Mouse (Mus musculus) limb, embryonic 14.5 days (tissue): ENCODE measurements at regions not wholly inside any gene's neighbourhood (a gene's known extent, or its start where the extent isn't known, plus 50 kb on each side); places are given as distances from the start of the nearest gene placed in this dataset.

Source experiments
- ATAC-seq: fragments of 200-750 bp; cut with Nextera tagmentation; 2 replicates; pipeline ENCODE4 v1.8.0; 2017; ENCODE audit warnings: low read depth, moderate number of reproducible peaks, moderate TSS enrichment; ENCODE audit not compliant: low FRiP score
- DNase-seq: peaks from one replicate; pipeline ENCODE4 v3.0.0-alpha.2; 2015; ENCODE audit warnings: low spot score
- H3K27ac ChIP-seq: fragments of 300-500 bp; sonication (generic); replicated peaks from 2 replicates; pipeline ENCODE4 v1.5.1; 2014; ENCODE audit warnings: low read depth, mild to moderate bottlenecking, low read length, moderate library complexity, mixed read lengths
- H3K27me3 ChIP-seq: fragments of 300-500 bp; sonication (generic); 2 replicates; pipeline ENCODE4 v1.6.1; 2014; ENCODE audit warnings: low read length, mixed read lengths; ENCODE audit not compliant: control insufficient read depth, insufficient read depth
- H3K36me3 ChIP-seq: fragments of 300-500 bp; sonication (generic); 2 replicates; pipeline ENCODE4 v1.6.1; 2014; ENCODE audit warnings: mild to moderate bottlenecking, low read length, moderate library complexity, mixed read lengths; ENCODE audit not compliant: control insufficient read depth, insufficient read depth
- H3K4me1 ChIP-seq: fragments of 300-500 bp; sonication (generic); 2 replicates; pipeline ENCODE4 v1.6.1; 2014; ENCODE audit warnings: antibody characterized with exemption, low read length, mixed read lengths; ENCODE audit not compliant: control insufficient read depth, insufficient read depth
- H3K4me2 ChIP-seq: fragments of 300-500 bp; sonication (generic); replicated peaks from 2 replicates; pipeline ENCODE4 v1.6.1; 2014; ENCODE audit warnings: low read depth, mild to moderate bottlenecking, low read length, moderate library complexity; ENCODE audit not compliant: severe bottlenecking
- H3K4me3 ChIP-seq: fragments of 300-500 bp; sonication (generic); replicated peaks from 2 replicates; pipeline ENCODE4 v1.5.1; 2014; ENCODE audit warnings: low read length
- H3K9ac ChIP-seq: fragments of 300-500 bp; sonication (generic); 2 replicates; pipeline ENCODE4 v1.6.1; 2014; ENCODE audit warnings: mild to moderate bottlenecking, low read depth, low read length, moderate library complexity; ENCODE audit not compliant: severe bottlenecking
- H3K9me3 ChIP-seq: fragments of 300-500 bp; sonication (generic); 2 replicates; pipeline ENCODE4 v1.6.1; 2016; ENCODE audit warnings: low read length; ENCODE audit not compliant: control insufficient read depth
- POLR2A ChIP-seq: fragments of 200-500 bp; IDR thresholded peaks from 2 replicates; pipeline ENCODE4 v1.8.0; 2012; ENCODE audit warnings: inconsistent platforms, mild to moderate bottlenecking, moderate library complexity, borderline replicate concordance; ENCODE audit not compliant: insufficient read depth, insufficient read length; ENCODE audit errors: extremely low read depth
- WGBS: fragments of 180-500 bp; shearing (Covaris S2); extraction: QIAGEN DNeasy Blood & Tissue Kit; methylation state at CpG from one replicate; pipeline ENCODE4 v1.1.7; 2014; 5-methylcytosine and 5-hydroxymethylcytosine counted together

- 43% methylated on average over 8 of the region's 8 CpGs for WGBS
- no peak overlapping the region for H3K4me3 ChIP-seq
- no peak overlapping the region for H3K27ac ChIP-seq
- no peak overlapping the region for H3K9ac ChIP-seq
- DNase-seq, result peak; percentile 47
- peak; percentile 65 for ATAC-seq
- no peaks in the 10 kb centered on the region for H3K27me3 ChIP-seq
- H3K9me3 ChIP-seq, result no peaks in the 10 kb centered on the region
- no peak for TF ChIP-seq POLR2A
- H3K4me2 ChIP-seq, result no peak overlapping the region
- H3K4me1 ChIP-seq, result no peaks in the 10 kb centered on the region
- no peaks in the 10 kb centered on the region for H3K36me3 ChIP-seq
Observed at GRCm38 (mm10) chr4:34371281-34372032, 179.3 kb upstream of the Akirin2 start.

- no peak for TF ChIP-seq POLR2A
- H3K4me1 ChIP-seq, result no peaks in the 10 kb centered on the region
- no peaks in the 10 kb centered on the region for H3K27me3 ChIP-seq
- H3K36me3 ChIP-seq, result no peaks in the 10 kb centered on the region
- H3K4me3 ChIP-seq, result no peak overlapping the region
- DNase-seq (no peak), ATAC-seq (no peak)
- no peak overlapping the region for H3K27ac ChIP-seq
- peaks cover under 1% of the 10 kb centered on the region; the same call in 1 of the 2 replicates for H3K9me3 ChIP-seq
- no peak overlapping the region for H3K4me2 ChIP-seq
- H3K9ac ChIP-seq, result no peak overlapping the region
- 86% methylated on average over 5 of the region's 5 CpGs for WGBS
Observed at GRCm38 (mm10) chr4:34386338-34386967, 164.3 kb upstream of the Akirin2 start.

GRCm38 (mm10) chr4:34391499-34391898 lies 159.2 kb upstream of the Akirin2 start:
- no peak overlapping the region for H3K27ac ChIP-seq
- no peaks in the 10 kb centered on the region for H3K27me3 ChIP-seq
- ATAC-seq (no peak), DNase-seq (no peak)
- peaks cover 5% of the 10 kb centered on the region; the same call in 1 of the 2 replicates for H3K9me3 ChIP-seq
- H3K9ac ChIP-seq, result no peak overlapping the region
- TF ChIP-seq POLR2A, result no peak
- H3K4me1 ChIP-seq, result no peaks in the 10 kb centered on the region
- H3K4me2 ChIP-seq, result no peak overlapping the region
- H3K4me3 ChIP-seq, result no peak overlapping the region
- 93% methylated on average over 5 of the region's 5 CpGs for WGBS
- no peaks in the 10 kb centered on the region for H3K36me3 ChIP-seq

- TF ChIP-seq POLR2A, result no peak
- H3K9me3 ChIP-seq, result peaks cover 5% of the 10 kb centered on the region; the same call in 1 of the 2 replicates
- DNase-seq (peak; percentile 67), ATAC-seq (peak; percentile 26; the same call in 1 of the 2 replicates)
- no peak overlapping the region for H3K9ac ChIP-seq
- no peak overlapping the region for H3K4me3 ChIP-seq
- no peak overlapping the region for H3K27ac ChIP-seq
- H3K4me2 ChIP-seq, result no peak overlapping the region
- H3K27me3 ChIP-seq, result no peaks in the 10 kb centered on the region
- no peaks in the 10 kb centered on the region for H3K4me1 ChIP-seq
- 24% methylated on average over 2 of the region's 2 CpGs for WGBS
- H3K36me3 ChIP-seq, result no peaks in the 10 kb centered on the region
Observed at GRCm38 (mm10) chr4:34403061-34403460, 147.7 kb upstream of the Akirin2 start.

- H3K4me2 ChIP-seq, result no peak overlapping the region
- no peak overlapping the region for H3K9ac ChIP-seq
- DNase-seq (no peak), ATAC-seq (no peak; the same call in 1 of the 2 replicates)
- 47% methylated on average over 3 of the region's 3 CpGs for WGBS
- no peaks in the 10 kb centered on the region for H3K9me3 ChIP-seq
- H3K27me3 ChIP-seq, result no peaks in the 10 kb centered on the region
- no peak for TF ChIP-seq POLR2A
- no peak overlapping the region for H3K4me3 ChIP-seq
- H3K27ac ChIP-seq, result no peak overlapping the region
- no peaks in the 10 kb centered on the region for H3K36me3 ChIP-seq
- H3K4me1 ChIP-seq, result no peaks in the 10 kb centered on the region
Observed at GRCm38 (mm10) chr4:34407181-34407580, 143.6 kb upstream of the Akirin2 start.
